Mouse (Mus musculus): ENCODE measurements around the gene Shisal1.

Gene Shisal1

GRCm38 (mm10) chr15:84425733-84426132 is 21.2 kb downstream of the Shisal1 start:
- no peak for DNase-seq (ENCODE audit: low read depth)

- no peak for DNase-seq (ENCODE audit: low read depth)
These were observed 23.1 kb downstream of the Shisal1 start for GRCm38 (mm10) chr15:84423781-84424180.

- no peak for DNase-seq (ENCODE audit: low read depth)
These were observed 28.7 kb downstream of the Shisal1 start for GRCm38 (mm10) chr15:84418266-84418610.

- no peak for DNase-seq (ENCODE audit: low read depth)
These were observed 29.2 kb downstream of the Shisal1 start for GRCm38 (mm10) chr15:84417592-84418265.

GRCm38 (mm10) chr15:84417017-84417416 is 29.9 kb downstream of the Shisal1 start:
- DNase-seq (ENCODE audit: low read depth), result no peak

- no peak for DNase-seq (ENCODE audit: low read depth)
These were observed 32.7 kb downstream of the Shisal1 start for GRCm38 (mm10) chr15:84414040-84414848.

GRCm38 (mm10) chr15:84412409-84412808 is 34.5 kb downstream of the Shisal1 start:
- DNase-seq (ENCODE audit: low read depth), result no peak

- no peak for DNase-seq (ENCODE audit: low read depth)
These were observed 36.8 kb downstream of the Shisal1 start for GRCm38 (mm10) chr15:84410052-84410451.

GRCm38 (mm10) chr15:84408576-84408975 is 38.3 kb downstream of the Shisal1 start:
- no peak for DNase-seq (ENCODE audit: low read depth)

GRCm38 (mm10) chr15:84405759-84406158 is 41.1 kb downstream of the Shisal1 start:
- no peak for DNase-seq (ENCODE audit: low read depth)

GRCm38 (mm10) chr15:84403454-84404113 is 43.3 kb downstream of the Shisal1 start:
- no peak for DNase-seq (ENCODE audit: low read depth)

GRCm38 (mm10) chr15:84398617-84399016 is 48.3 kb downstream of the Shisal1 start:
- no peak for DNase-seq (ENCODE audit: low read depth)

GRCm38 (mm10) chr15:84397663-84398169 is 49.2 kb downstream of the Shisal1 start:
- DNase-seq (ENCODE audit: low read depth), result no peak

GRCm38 (mm10) chr15:84395341-84396067 is 51.4 kb downstream of the Shisal1 start:
- no peak for DNase-seq (ENCODE audit: low read depth)

- DNase-seq (ENCODE audit: low read depth), result no peak
These were observed 53.6 kb downstream of the Shisal1 start for GRCm38 (mm10) chr15:84393341-84393740.

GRCm38 (mm10) chr15:84392840-84393239 is 54.1 kb downstream of the Shisal1 start:
- no peak for DNase-seq (ENCODE audit: low read depth)

- DNase-seq (ENCODE audit: low read depth), result no peak
These were observed 54.8 kb downstream of the Shisal1 start for GRCm38 (mm10) chr15:84392131-84392530.

GRCm38 (mm10) chr15:84388698-84389131 is 58.2 kb downstream of the Shisal1 start:
- DNase-seq (ENCODE audit: low read depth), result peak; percentile 65

- no peak for DNase-seq (ENCODE audit: low read depth)
These were observed 60.8 kb downstream of the Shisal1 start for GRCm38 (mm10) chr15:84385995-84386565.

- no peak for DNase-seq (ENCODE audit: low read depth)
These were observed 62.8 kb downstream of the Shisal1 start for GRCm38 (mm10) chr15:84384066-84384465.

- no peak for DNase-seq (ENCODE audit: low read depth)
These were observed 66.7 kb downstream of the Shisal1 start for GRCm38 (mm10) chr15:84380181-84380580.

GRCm38 (mm10) chr15:84378734-84379133 is 68.2 kb downstream of the Shisal1 start:
- no peak for DNase-seq (ENCODE audit: low read depth)

Data from naive thymus-derived CD4-positive, alpha-beta T cell, adult 2 months (primary cell).